ENCODE assay signal across 19 mouse cellular contexts in genomic region chr5:8310907-8311306, GRCm38 (mm10). TPM values are rescaled to one million over a fixed set of nuclear protein-coding genes. Genes with fewer than 3 reads are reported as not detected.
DNase-seq lines count a peak whose midpoint lies in the region; ATAC-seq lines count a peak whose summit lies in the region.
"Had no signal": no experiment of that assay in that cellular context is flagged by ENCODE, and none has a peak within 500 bp of the region (broad histone marks: within the 10 kb centered on the region; RNA-seq: fewer than 3 reads in every experiment).

No protein-coding gene starts in this region.

- peak; percentile 2 for DNase-seq in gastrocnemius, adult 18-20 months (ENCODE audit: low spot score)
- no peak for DNase-seq in gastrocnemius, postnatal 36 days
- no peak for DNase-seq in kidney, postnatal 36 days
- peak; percentile 90 for DNase-seq in 3T3-L1 (ENCODE audit: low read depth, low spot score)
- peak; percentile 8 for DNase-seq in gastrocnemius, postnatal 10 days
- no peak for DNase-seq in adrenal gland, postnatal 4 days (ENCODE audit: low spot score in 2 of 2)
- DNase-seq in adrenal gland, adult 2 months: no peak
- DNase-seq: adrenal gland, postnatal 36 days; cerebellum, adult 9-11 months; midbrain, embryonic 14.5 days; retina, postnatal 1 day; spleen, adult 18-20 months; thymus, adult 2 months had no signal

- intact Hi-C loops in gastrocnemius, postnatal 36 days (cut with DNase I): no loop called here

- H3K4me2 ChIP-seq in kidney, embryonic 15.5 days: no peak overlapping the region
- H3K4me2 ChIP-seq: heart, embryonic 12.5 days; liver, embryonic 15.5 days had no signal

- no peak overlapping the region for H3K9ac ChIP-seq in kidney, embryonic 15.5 days
- H3K9ac ChIP-seq: heart, embryonic 12.5 days; liver, embryonic 15.5 days had no signal

- H3K36me3 ChIP-seq in kidney, embryonic 15.5 days: no peaks in the 10 kb centered on the region
- H3K36me3 ChIP-seq: heart, embryonic 12.5 days; liver, embryonic 15.5 days had no signal

- ATAC-seq in kidney, embryonic 15.5 days (replicated peaks; ENCODE audit: low FRiP score): peak; percentile 60
- ATAC-seq: forebrain, embryonic 14.5 days; lung, postnatal 0 days had no signal

- WGBS in kidney, embryonic 15.5 days: 52% methylated on average over 4 of the region's 4 CpGs

- H3K27me3 ChIP-seq in kidney, embryonic 15.5 days: no peaks in the 10 kb centered on the region
- H3K27me3 ChIP-seq: heart, embryonic 12.5 days; liver, embryonic 15.5 days had no signal

- no peaks in the 10 kb centered on the region for H3K4me1 ChIP-seq in kidney, embryonic 15.5 days
- H3K4me1 ChIP-seq: heart, embryonic 12.5 days; liver, embryonic 15.5 days had no signal

- no peaks in the 10 kb centered on the region for H3K9me3 ChIP-seq in kidney, embryonic 15.5 days (replicated peaks)
- H3K9me3 ChIP-seq: heart, embryonic 12.5 days; liver, embryonic 15.5 days had no signal

- H3K4me3 ChIP-seq in kidney, embryonic 15.5 days (replicated peaks): no peak overlapping the region
- H3K4me3 ChIP-seq: heart, embryonic 12.5 days; liver, embryonic 15.5 days; myocyte had no signal

- no peak overlapping the region for H3K27ac ChIP-seq in kidney, embryonic 15.5 days
- H3K27ac ChIP-seq: liver, embryonic 15.5 days had no signal

RNA-seq across cellular contexts. Expression of gene Adam22, which starts 57.1 kb away (rescaled TPM):
- total RNA-seq in gastrocnemius, adult 18-20 months (2021): 1 to 10 TPM; 2.4 to 3.3 TPM
- total RNA-seq in gastrocnemius, postnatal 36 days (2021): 1 to 10 TPM; 1.6 to 2.0 TPM
- 8.2 and 8.5 TPM in 2 replicates for polyA plus RNA-seq in kidney, embryonic 15.5 days (2015; fragmentation: Nextera tagmentation; extraction: Ambion mirVana)
- total RNA-seq in gastrocnemius, postnatal 10 days (2021): 1 to 10 TPM; 5.6 to 7.2 TPM
- total RNA-seq in adrenal gland, postnatal 4 days (2021): 10 to 100 TPM in 1 of 2 experiments, 1 to 10 TPM in 1; 9.3 to 10.6 TPM
- total RNA-seq in adrenal gland, adult 2 months (2021): 1 to 10 TPM; 2.5 to 3.9 TPM
- polyA plus RNA-seq in adrenal gland, adult 2 months (2012; rRNA removed): 0.37 and 0.95 TPM in 2 replicates

Comparison
In these comparisons a context has a peak if more than half of its experiments do, and no peak if none do; other contexts are left out.
1. DNase-seq: peak in gastrocnemius, adult 18-20 months (single experiment), 3T3-L1 (single experiment) and gastrocnemius, postnatal 10 days (single experiment); none in gastrocnemius, postnatal 36 days (0 of 2), kidney, postnatal 36 days (0 of 2), adrenal gland, postnatal 4 days (0 of 2) and adrenal gland, adult 2 months (single experiment).